Mouse (Mus musculus): ENCODE results near the gene Lmna.
A peak's percentile ranks its signal among the peaks of the same experiment; 100 is the strongest.

Gene Lmna

GRCm38 (mm10) chr3:88470943-88471479 lies 38.7 kb downstream of the Lmna start:
- DNase-seq (ENCODE audit: low read depth), result no peak

GRCm38 (mm10) chr3:88469466-88469865 lies 40.3 kb downstream of the Lmna start:
- no peak for DNase-seq (ENCODE audit: low read depth)

GRCm38 (mm10) chr3:88467116-88467824 lies 42.5 kb downstream of the Lmna start:
- peak; percentile 88 for DNase-seq (ENCODE audit: low read depth)

- no peak for DNase-seq (ENCODE audit: low read depth)
Observed at GRCm38 (mm10) chr3:88465127-88465526, 44.6 kb downstream of the Lmna start.

- no peak for DNase-seq (ENCODE audit: low read depth)
Observed at GRCm38 (mm10) chr3:88464425-88464824, 45.3 kb downstream of the Lmna start.

GRCm38 (mm10) chr3:88460983-88461696 lies 48.6 kb downstream of the Lmna start, which contains the start of gene Sema4a:
Sema4a (minus strand) TSS chr3:88461182.
- no peak for DNase-seq (ENCODE audit: low read depth)

- DNase-seq (ENCODE audit: low read depth), result no peak
Observed at GRCm38 (mm10) chr3:88460029-88460428, 49.7 kb downstream of the Lmna start.

GRCm38 (mm10) chr3:88458778-88459219 lies 51.0 kb downstream of the Lmna start:
- DNase-seq (ENCODE audit: low read depth), result no peak

GRCm38 (mm10) chr3:88456746-88457532 lies 52.8 kb downstream of the Lmna start:
- DNase-seq (ENCODE audit: low read depth), result no peak

GRCm38 (mm10) chr3:88456313-88456712 lies 53.4 kb downstream of the Lmna start:
- DNase-seq (ENCODE audit: low read depth), result no peak

GRCm38 (mm10) chr3:88455588-88456264 lies 54.0 kb downstream of the Lmna start:
- no peak for DNase-seq (ENCODE audit: low read depth)

- no peak for DNase-seq (ENCODE audit: low read depth)
Observed at GRCm38 (mm10) chr3:88454762-88455587, 54.8 kb downstream of the Lmna start.

- DNase-seq (ENCODE audit: low read depth), result no peak
Observed at GRCm38 (mm10) chr3:88453986-88454385, 55.8 kb downstream of the Lmna start.

- no peak for DNase-seq (ENCODE audit: low read depth)
Observed at GRCm38 (mm10) chr3:88453369-88453768, 56.4 kb downstream of the Lmna start.

- DNase-seq (ENCODE audit: low read depth), result no peak
Observed at GRCm38 (mm10) chr3:88452716-88453115, 57.0 kb downstream of the Lmna start.

GRCm38 (mm10) chr3:88452246-88452645 lies 57.5 kb downstream of the Lmna start:
- DNase-seq (ENCODE audit: low read depth), result no peak

GRCm38 (mm10) chr3:88450379-88451131 lies 59.2 kb downstream of the Lmna start:
- DNase-seq (ENCODE audit: low read depth), result no peak

GRCm38 (mm10) chr3:88449395-88450023 lies 60.2 kb downstream of the Lmna start:
- DNase-seq (ENCODE audit: low read depth), result no peak

GRCm38 (mm10) chr3:88448443-88448842 lies 61.3 kb downstream of the Lmna start:
- no peak for DNase-seq (ENCODE audit: low read depth)
